Mouse (Mus musculus) CD4-positive helper T cell, adult 2 months (primary cell): ENCODE measurements around the gene 2410004B18Rik.
A peak's percentile ranks its signal among the peaks of the same experiment; 100 is the strongest.

ENCODE experiments used
- DNase-seq: peaks from one replicate; pipeline ENCODE4 v3.0.0-alpha.2; 2012; ENCODE audit warnings: low read depth, missing footprints, low spot score

2410004B18Rik gene

GRCm38 (mm10) chr3:145929525-145930400 is 8.1 kb upstream of the 2410004B18Rik start:
- no peak for DNase-seq

GRCm38 (mm10) chr3:145933845-145934244 is 4.0 kb upstream of the 2410004B18Rik start:
- DNase-seq = peak; percentile 45

GRCm38 (mm10) chr3:145938405-145939349 is 863 bp downstream of the 2410004B18Rik start:
- no peak for DNase-seq

GRCm38 (mm10) chr3:145939402-145939801 is 1.6 kb downstream of the 2410004B18Rik start:
- DNase-seq = no peak

- no peak for DNase-seq
Measured at GRCm38 (mm10) chr3:145939971-145940370, 2.2 kb downstream of the 2410004B18Rik start.

GRCm38 (mm10) chr3:145941971-145942370 is 4.2 kb downstream of the 2410004B18Rik start:
- DNase-seq = peak; percentile 85

GRCm38 (mm10) chr3:145944348-145944747 is 6.5 kb downstream of the 2410004B18Rik start:
- DNase-seq = no peak

GRCm38 (mm10) chr3:145945904-145946303 is 8.1 kb downstream of the 2410004B18Rik start:
- DNase-seq = no peak

GRCm38 (mm10) chr3:145946654-145947053 is 8.8 kb downstream of the 2410004B18Rik start:
- no peak for DNase-seq

GRCm38 (mm10) chr3:145947539-145948204 is 9.9 kb downstream of the 2410004B18Rik start:
- DNase-seq = no peak

GRCm38 (mm10) chr3:145950034-145950814 is 12.4 kb downstream of the 2410004B18Rik start:
- DNase-seq = peak; percentile 71

GRCm38 (mm10) chr3:145950815-145951130 is 13.0 kb downstream of the 2410004B18Rik start:
- no peak for DNase-seq

- peak; percentile 38 for DNase-seq
Measured at GRCm38 (mm10) chr3:145951287-145952165, 13.7 kb downstream of the 2410004B18Rik start.

GRCm38 (mm10) chr3:145952945-145953344 is 15.1 kb downstream of the 2410004B18Rik start:
- DNase-seq = no peak

- no peak for DNase-seq
Measured at GRCm38 (mm10) chr3:145953411-145953810, 15.6 kb downstream of the 2410004B18Rik start.

- no peak for DNase-seq
Measured at GRCm38 (mm10) chr3:145959824-145960223, 22.0 kb downstream of the 2410004B18Rik start.

GRCm38 (mm10) chr3:145962411-145962810 is 24.6 kb downstream of the 2410004B18Rik start:
- DNase-seq = no peak

- no peak for DNase-seq
Measured at GRCm38 (mm10) chr3:145963101-145964017, 25.5 kb downstream of the 2410004B18Rik start.

GRCm38 (mm10) chr3:145964018-145964387 is 26.2 kb downstream of the 2410004B18Rik start:
- no peak for DNase-seq
